22 mouse cellular contexts compared by ENCODE assay signal in the genomic region with DNA sequence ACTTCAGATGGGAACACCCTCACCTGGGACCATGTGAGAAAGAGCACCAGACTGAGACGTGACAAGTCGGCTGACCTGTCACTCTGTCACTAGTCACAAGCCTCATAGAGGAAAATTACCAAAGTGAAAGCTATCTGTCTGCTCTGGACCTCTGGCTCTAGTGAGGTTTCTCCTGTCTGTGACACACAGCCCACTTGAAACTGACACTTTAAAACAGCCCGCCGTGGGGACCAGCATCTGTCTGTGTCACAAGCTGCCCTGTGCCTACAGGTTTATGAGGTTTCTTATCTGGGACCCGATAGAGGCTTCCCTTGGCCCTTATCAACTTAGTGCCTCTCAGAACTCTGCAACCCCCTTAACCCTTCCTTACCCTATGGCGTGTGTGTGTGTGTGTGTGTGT. TPM values are rescaled to one million over a fixed set of nuclear protein-coding genes. Genes with fewer than 3 reads are reported as not detected.
DNase-seq lines count a peak whose midpoint lies in the region; ATAC-seq lines count a peak whose summit lies in the region.
"Had no signal": no experiment of that assay in that cellular context is flagged by ENCODE, and none has a peak within 500 bp of the region (broad histone marks: within the 10 kb centered on the region; RNA-seq: fewer than 3 reads in every experiment).

No protein-coding gene starts in this region.

- peaks cover 26% of the 10 kb centered on the region for H3K4me1 ChIP-seq in heart, embryonic 13.5 days
- peaks cover 16% of the 10 kb centered on the region for H3K4me1 ChIP-seq in heart, embryonic 16.5 days (ENCODE audit: control insufficient read depth, insufficient read depth, low read length)
- H3K4me1 ChIP-seq in intestine, embryonic 14.5 days (replicated peaks; ENCODE audit: control insufficient read depth, insufficient read depth, low read length), result peaks cover 8% of the 10 kb centered on the region; the same call in 1 of the 2 replicates
- H3K4me1 ChIP-seq: embryonic facial prominence, embryonic 15.5 days; forebrain, embryonic 10.5 days had no signal

- 0 out of 2 replicates have a peak overlapping the region, but pooled peaks have one; percentile 2 for H3K9ac ChIP-seq in heart, embryonic 13.5 days
- no peak overlapping the region for H3K9ac ChIP-seq in heart, embryonic 16.5 days (ENCODE audit: low read length)
- no peak overlapping the region for H3K9ac ChIP-seq in intestine, embryonic 14.5 days (ENCODE audit: low read length)
- H3K9ac ChIP-seq: embryonic facial prominence, embryonic 15.5 days had no signal

- peak overlapping the region; percentile 47 for H3K4me2 ChIP-seq in heart, embryonic 13.5 days
- peak overlapping the region; percentile 30; the same call in 1 of the 2 replicates for H3K4me2 ChIP-seq in heart, embryonic 16.5 days (ENCODE audit: low read depth, low read length)
- no peak overlapping the region for H3K4me2 ChIP-seq in intestine, embryonic 14.5 days (ENCODE audit: low read length)
- H3K4me2 ChIP-seq: embryonic facial prominence, embryonic 15.5 days had no signal

- DNase-seq in heart, adult 11 months, result peak; percentile 52
- DNase-seq in heart, postnatal 14 days, result no peak
- DNase-seq in heart, adult 9 months (ENCODE audit: low spot score in 2 of 2), result no peak
- DNase-seq in intestine, embryonic 14.5 days (ENCODE audit: low spot score), result no peak
- DNase-seq in gastrocnemius, adult 18-20 months (ENCODE audit: low spot score), result no peak
- no peak for DNase-seq in ovary, adult 18-20 months (ENCODE audit: low spot score)
- DNase-seq: adrenal gland, postnatal 10 days; cerebellum, adult 11 months; cerebellum, adult 8-10 months; cerebellum, postnatal 14 days; gastrocnemius, adult 2 months; gastrocnemius, postnatal 25 days; kidney, adult 8-10 months had no signal

- H3K27ac ChIP-seq in heart, embryonic 13.5 days (replicated peaks), result peak overlapping the region; percentile 75
- H3K27ac ChIP-seq in heart, embryonic 16.5 days (ENCODE audit: low read length), result peak overlapping the region; percentile 53; the same call in 1 of the 2 replicates
- no peak overlapping the region for H3K27ac ChIP-seq in intestine, embryonic 14.5 days (ENCODE audit: low read depth)
- H3K27ac ChIP-seq: embryonic facial prominence, embryonic 15.5 days; forebrain, embryonic 10.5 days; gastrocnemius, adult 2 months had no signal

- WGBS in heart, embryonic 13.5 days, result 12% methylated on average over 6 of the region's 6 CpGs
- WGBS in heart, embryonic 16.5 days, result 18% methylated on average over 6 of the region's 6 CpGs
- 29% methylated on average over 6 of the region's 6 CpGs for WGBS in intestine, embryonic 14.5 days

- H3K36me3 ChIP-seq in heart, embryonic 13.5 days, result no peaks in the 10 kb centered on the region
- H3K36me3 ChIP-seq in heart, embryonic 16.5 days (ENCODE audit: control insufficient read depth, insufficient read depth), result no peaks in the 10 kb centered on the region
- H3K36me3 ChIP-seq in intestine, embryonic 14.5 days (ENCODE audit: control insufficient read depth, insufficient read depth, low read length), result no peaks in the 10 kb centered on the region
- H3K36me3 ChIP-seq: embryonic facial prominence, embryonic 15.5 days; forebrain, embryonic 10.5 days had no signal

- intact Hi-C loops in heart, postnatal 14 days (cut with DNase I), result no loop called here

- peak; percentile 54; the same call in 1 of the 2 replicates for ATAC-seq in heart, embryonic 13.5 days (ENCODE audit: extremely low read depth, insufficient number of reproducible peaks, low FRiP score, low TSS enrichment)
- ATAC-seq in heart, embryonic 16.5 days (replicated peaks; ENCODE audit: extremely low read depth, insufficient read depth, low FRiP score), result peak; percentile 76
- ATAC-seq in intestine, embryonic 14.5 days (replicated peaks; ENCODE audit: low FRiP score, low TSS enrichment, low read depth), result 0 out of 2 replicates have a peak, but pooled peaks have one; percentile 55
- ATAC-seq: hindbrain, embryonic 16.5 days; inflammation-experienced regulatory T-cells, adult 6 months had no signal

- no peaks in the 10 kb centered on the region for H3K9me3 ChIP-seq in heart, embryonic 13.5 days
- no peaks in the 10 kb centered on the region for H3K9me3 ChIP-seq in heart, embryonic 16.5 days (replicated peaks; ENCODE audit: control insufficient read depth, low read length)
- no peaks in the 10 kb centered on the region for H3K9me3 ChIP-seq in intestine, embryonic 14.5 days (ENCODE audit: control insufficient read depth, low read length)
- H3K9me3 ChIP-seq: embryonic facial prominence, embryonic 15.5 days; forebrain, embryonic 10.5 days had no signal

- H3K27me3 ChIP-seq in heart, embryonic 13.5 days (replicated peaks), result 0 out of 2 replicates have a peak, but pooled peaks cover 5% of the 10 kb centered on the region
- no peaks in the 10 kb centered on the region; the same call in 1 of the 2 replicates for H3K27me3 ChIP-seq in heart, embryonic 16.5 days (ENCODE audit: control insufficient read depth, insufficient read depth, low read length)
- H3K27me3 ChIP-seq in intestine, embryonic 14.5 days (replicated peaks; ENCODE audit: control insufficient read depth, insufficient read depth, low read length), result no peaks in the 10 kb centered on the region
- H3K27me3 ChIP-seq: embryonic facial prominence, embryonic 15.5 days had no signal

- H3K4me3 ChIP-seq in heart, embryonic 13.5 days, result no peak overlapping the region
- no peak overlapping the region for H3K4me3 ChIP-seq in heart, embryonic 16.5 days (ENCODE audit: low read length)
- H3K4me3 ChIP-seq in intestine, embryonic 14.5 days (ENCODE audit: low read depth, low read length), result no peak overlapping the region
- H3K4me3 ChIP-seq: embryonic facial prominence, embryonic 15.5 days; erythroblast, embryonic 14.5 days; forebrain, embryonic 10.5 days; gastrocnemius, adult 2 months had no signal

RNA-seq across cellular contexts. Expression of gene Cxcl12, which starts 41.8 kb away (rescaled TPM):
- total RNA-seq in heart, postnatal 14 days (2021), result 100 to 1,000 TPM; 134 to 149 TPM
- 184 and 188 TPM in 2 replicates for polyA plus RNA-seq in heart, embryonic 13.5 days (2015; fragmentation: Nextera tagmentation; extraction: Ambion mirVana)
- 119 and 138 TPM in 2 replicates for polyA plus RNA-seq in heart, embryonic 16.5 days (2015; fragmentation: Nextera tagmentation; extraction: Ambion mirVana)
- 170 and 189 TPM in 2 replicates for polyA plus RNA-seq in intestine, embryonic 14.5 days (2014; fragmentation: Nextera tagmentation; extraction: Ambion mirVana)
- total RNA-seq in gastrocnemius, adult 18-20 months (2021), result 10 to 100 TPM; 39.6 to 54.6 TPM
- total RNA-seq: granulocyte monocyte progenitor cell, adult 5-6 weeks; MEL had no signal
- polyA plus RNA-seq: inflammation-experienced regulatory T-cells, adult 6 months had no signal
